ENCODE assay signal across 22 mouse cellular contexts in genomic region chr13:63120296-63120695, GRCm38 (mm10).
DNase-seq lines count a peak whose midpoint lies in the region; ATAC-seq and TF ChIP-seq lines count a peak whose summit lies in the region.
"Had no signal": no experiment of that assay in that cellular context is flagged by ENCODE, and none has a peak within 500 bp of the region (broad histone marks: within the 10 kb centered on the region; RNA-seq: fewer than 3 reads in every experiment).

No protein-coding gene starts in this region.

- no peak overlapping the region for H3K9ac ChIP-seq in intestine, embryonic 14.5 days (ENCODE audit: low read length)
- H3K9ac ChIP-seq in intestine, postnatal 0 days (ENCODE audit: low read depth, low read length): no peak overlapping the region
- no peak overlapping the region for H3K9ac ChIP-seq in intestine, embryonic 15.5 days
- no peak overlapping the region for H3K9ac ChIP-seq in stomach, embryonic 16.5 days (ENCODE audit: low read length)
- H3K9ac ChIP-seq: embryonic facial prominence, embryonic 12.5 days; hindbrain, embryonic 15.5 days; liver, embryonic 13.5 days; lung, embryonic 15.5 days had no signal

- peaks cover 6% of the 10 kb centered on the region; the same call in 1 of the 2 replicates for H3K4me1 ChIP-seq in intestine, embryonic 14.5 days (replicated peaks; ENCODE audit: control insufficient read depth, insufficient read depth, low read length)
- no peaks in the 10 kb centered on the region for H3K4me1 ChIP-seq in intestine, postnatal 0 days (replicated peaks; ENCODE audit: control insufficient read depth, insufficient read depth, low read length)
- H3K4me1 ChIP-seq in intestine, embryonic 15.5 days (replicated peaks): peaks cover 1% of the 10 kb centered on the region; the same call in 1 of the 2 replicates
- H3K4me1 ChIP-seq in stomach, embryonic 16.5 days (ENCODE audit: control insufficient read depth, insufficient read depth, low read length): peaks cover 4% of the 10 kb centered on the region; the same call in 1 of the 2 replicates
- H3K4me1 ChIP-seq: embryonic facial prominence, embryonic 12.5 days; hindbrain, embryonic 15.5 days; liver, embryonic 13.5 days had no signal

- H3K27me3 ChIP-seq in intestine, embryonic 14.5 days (replicated peaks; ENCODE audit: control insufficient read depth, insufficient read depth, low read length): no peaks in the 10 kb centered on the region
- H3K27me3 ChIP-seq in intestine, postnatal 0 days (replicated peaks; ENCODE audit: control insufficient read depth, insufficient read depth, low read length): no peaks in the 10 kb centered on the region
- no peaks in the 10 kb centered on the region for H3K27me3 ChIP-seq in intestine, embryonic 15.5 days (replicated peaks)
- no peaks in the 10 kb centered on the region for H3K27me3 ChIP-seq in stomach, embryonic 16.5 days (ENCODE audit: control insufficient read depth, insufficient read depth, low read length)
- H3K27me3 ChIP-seq: embryonic facial prominence, embryonic 12.5 days; hindbrain, embryonic 15.5 days; liver, embryonic 13.5 days; lung, embryonic 15.5 days; megakaryocyte, embryonic 14.5 days had no signal

- H3K36me3 ChIP-seq in intestine, embryonic 14.5 days (ENCODE audit: control insufficient read depth, insufficient read depth, low read length): no peaks in the 10 kb centered on the region
- H3K36me3 ChIP-seq in intestine, postnatal 0 days (ENCODE audit: control insufficient read depth, insufficient read depth): no peaks in the 10 kb centered on the region
- no peaks in the 10 kb centered on the region for H3K36me3 ChIP-seq in intestine, embryonic 15.5 days
- no peaks in the 10 kb centered on the region for H3K36me3 ChIP-seq in stomach, embryonic 16.5 days (ENCODE audit: control insufficient read depth, insufficient read depth, low read length)
- H3K36me3 ChIP-seq: embryonic facial prominence, embryonic 12.5 days; hindbrain, embryonic 15.5 days; liver, embryonic 13.5 days; lung, embryonic 15.5 days had no signal

- H3K9me3 ChIP-seq in intestine, embryonic 14.5 days (ENCODE audit: control insufficient read depth, low read length): no peaks in the 10 kb centered on the region
- H3K9me3 ChIP-seq in intestine, postnatal 0 days (ENCODE audit: control insufficient read depth): no peaks in the 10 kb centered on the region
- H3K9me3 ChIP-seq in intestine, embryonic 15.5 days: no peaks in the 10 kb centered on the region
- no peaks in the 10 kb centered on the region for H3K9me3 ChIP-seq in stomach, embryonic 16.5 days (replicated peaks; ENCODE audit: control insufficient read depth, low read length)
- H3K9me3 ChIP-seq: embryonic facial prominence, embryonic 12.5 days; hindbrain, embryonic 15.5 days; liver, embryonic 13.5 days; lung, embryonic 15.5 days had no signal

- WGBS in intestine, embryonic 14.5 days: 50% methylated on average over 2 of the region's 2 CpGs
- 74% methylated on average over 2 of the region's 2 CpGs for WGBS in intestine, postnatal 0 days
- WGBS in intestine, embryonic 15.5 days: 55% methylated on average over 2 of the region's 2 CpGs
- WGBS in stomach, embryonic 16.5 days: 53% methylated on average over 2 of the region's 2 CpGs

- no peak for TF ChIP-seq CTCF in intestine, postnatal 0 days (IDR thresholded peaks at IDR 0.05; ENCODE audit: low read depth)

- no peak overlapping the region for H3K4me3 ChIP-seq in intestine, embryonic 14.5 days (ENCODE audit: low read depth, low read length)
- H3K4me3 ChIP-seq in intestine, postnatal 0 days (ENCODE audit: low read depth, low read length): no peak overlapping the region
- H3K4me3 ChIP-seq in intestine, embryonic 15.5 days (replicated peaks): no peak overlapping the region
- no peak overlapping the region for H3K4me3 ChIP-seq in stomach, embryonic 16.5 days (replicated peaks; ENCODE audit: low read length)
- H3K4me3 ChIP-seq: embryonic facial prominence, embryonic 12.5 days; hindbrain, embryonic 15.5 days; layer of hippocampus, adult 2 months; liver, embryonic 13.5 days; lung, embryonic 15.5 days; megakaryocyte, embryonic 14.5 days had no signal

- no peak for ATAC-seq in intestine, embryonic 14.5 days (replicated peaks; ENCODE audit: low FRiP score, low TSS enrichment, low read depth)
- ATAC-seq in intestine, postnatal 0 days: no peak
- peak; percentile 28; the same call in 1 of the 2 replicates for ATAC-seq in intestine, embryonic 15.5 days
- ATAC-seq in stomach, embryonic 16.5 days (ENCODE audit: insufficient read depth, low FRiP score): no peak; the same call in 1 of the 2 replicates
- no peak for ATAC-seq in erythroblast, adult 5-6 weeks (replicated peaks; ENCODE audit: low FRiP score, poor library complexity, severe bottlenecking)
- ATAC-seq: forebrain, embryonic 16.5 days had no signal

- DNase-seq in intestine, embryonic 14.5 days (ENCODE audit: low spot score): no peak
- peak; percentile 70 for DNase-seq in Muller cell, postnatal 12 days (ENCODE audit: inconsistent ontology term)
- no peak for DNase-seq in frontal cortex, postnatal 25 days (ENCODE audit: low spot score in 2 of 2)
- DNase-seq: adrenal gland, postnatal 14 days; cerebellum, postnatal 10 days; heart, adult 18-20 months; heart, postnatal 4 days; kidney, adult 2 months; kidney, postnatal 14 days; left cerebral cortex, postnatal 4 days; liver, embryonic 13.5 days; midbrain, embryonic 14.5 days had no signal

- no peak overlapping the region for H3K4me2 ChIP-seq in intestine, embryonic 14.5 days (ENCODE audit: low read length)
- H3K4me2 ChIP-seq in intestine, postnatal 0 days (replicated peaks; ENCODE audit: low read depth): no peak overlapping the region
- no peak overlapping the region for H3K4me2 ChIP-seq in intestine, embryonic 15.5 days (replicated peaks)
- H3K4me2 ChIP-seq in stomach, embryonic 16.5 days (ENCODE audit: low read depth, low read length): no peak overlapping the region
- H3K4me2 ChIP-seq: embryonic facial prominence, embryonic 12.5 days; hindbrain, embryonic 15.5 days; liver, embryonic 13.5 days; lung, embryonic 15.5 days had no signal

- peak overlapping the region; percentile 38; the same call in 1 of the 2 replicates for H3K27ac ChIP-seq in intestine, embryonic 14.5 days (ENCODE audit: low read depth)
- no peak overlapping the region for H3K27ac ChIP-seq in intestine, postnatal 0 days (ENCODE audit: low read depth, low read length)
- H3K27ac ChIP-seq in intestine, embryonic 15.5 days: no peak overlapping the region
- peak overlapping the region; percentile 56 for H3K27ac ChIP-seq in stomach, embryonic 16.5 days (ENCODE audit: low read length)
- H3K27ac ChIP-seq: embryonic facial prominence, embryonic 12.5 days; hindbrain, embryonic 15.5 days; layer of hippocampus, adult 2 months; liver, embryonic 13.5 days; lung, embryonic 15.5 days had no signal

Comparison
In these comparisons a context has a peak if more than half of its experiments do, and no peak if none do; other contexts are left out.
1. H3K27ac ChIP-seq: peak in intestine, embryonic 14.5 days (single experiment) and stomach, embryonic 16.5 days (single experiment); none in intestine, postnatal 0 days (single experiment) and intestine, embryonic 15.5 days (single experiment).